Mouse (Mus musculus) NIH3T3 (cell line): Measurements from ENCODE around the gene Slc9a1.
A peak's percentile ranks its signal among the peaks of the same experiment; 100 is the strongest.

ENCODE experiments used
- DNase-seq: peaks from one replicate; pipeline ENCODE4 v3.0.0-alpha.2; 2012; ENCODE audit warnings: low read depth

Slc9a1 gene

DNA sequence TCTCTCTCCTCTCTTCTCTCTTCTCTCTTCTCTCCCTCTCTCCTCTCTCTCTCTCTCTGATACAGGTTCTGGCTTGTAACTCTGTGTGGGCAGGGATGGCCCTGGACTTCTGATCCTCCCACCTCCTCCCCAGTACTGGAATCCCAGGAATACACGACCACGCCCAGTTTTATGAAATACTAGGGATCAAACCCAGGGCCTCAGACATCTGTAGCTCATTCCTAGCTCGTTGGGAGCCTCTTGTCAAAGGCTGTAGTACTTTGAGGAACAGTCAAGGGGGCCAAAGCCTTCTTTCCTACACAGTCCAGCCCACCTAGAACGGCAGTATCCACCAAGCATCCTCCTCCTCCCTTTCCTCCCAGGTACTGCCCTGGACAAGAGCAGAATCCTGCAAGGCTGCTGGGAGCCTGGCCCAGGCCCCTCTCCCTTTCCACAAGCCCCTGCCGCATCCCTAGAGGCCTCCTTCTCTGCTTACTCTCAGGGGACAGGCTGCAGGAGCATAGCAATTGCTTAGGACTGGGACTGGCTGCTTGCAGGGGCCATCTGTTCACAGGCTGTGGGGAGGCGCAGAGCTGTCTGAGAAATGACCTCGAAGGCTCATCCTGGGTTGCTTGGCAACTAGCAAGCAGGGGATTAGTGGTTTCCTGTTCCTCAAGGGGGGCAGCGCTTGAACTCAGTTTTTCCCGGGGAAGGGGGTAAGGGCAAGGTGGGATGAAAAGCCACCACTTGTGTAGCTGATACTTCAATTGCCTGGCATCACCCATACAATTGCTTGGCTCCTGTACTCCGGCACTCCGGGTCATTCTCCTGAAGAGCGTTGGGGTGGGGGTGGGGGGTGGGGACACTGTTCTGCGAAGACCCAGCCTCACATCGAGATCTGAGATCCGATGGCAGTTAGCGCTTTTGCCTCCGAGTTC lies 70.2 kb downstream of the Slc9a1 start:
- peak; percentile 17 for DNase-seq

DNA sequence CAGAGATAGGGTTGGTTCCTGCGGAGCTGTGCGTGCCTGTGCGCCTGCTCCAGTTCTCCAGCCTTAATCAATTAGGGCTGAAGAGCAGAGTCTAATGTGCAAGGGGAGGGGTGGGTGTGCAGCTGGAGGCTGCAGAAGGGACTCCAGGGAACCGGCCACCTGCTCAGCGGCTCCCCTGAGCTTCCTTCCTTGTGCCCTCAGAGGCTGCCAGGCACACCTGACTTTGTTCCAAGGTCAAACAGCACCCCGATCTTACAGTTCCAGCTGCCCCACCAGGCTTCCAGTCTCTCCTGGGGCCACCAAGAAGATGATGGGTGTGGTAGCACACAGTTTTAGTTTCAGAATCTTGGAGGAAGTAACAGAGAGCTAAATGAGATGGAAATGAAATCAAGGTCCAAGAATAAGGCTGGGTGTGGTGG lies 70.9 kb downstream of the Slc9a1 start:
- DNase-seq: no peak

DNA sequence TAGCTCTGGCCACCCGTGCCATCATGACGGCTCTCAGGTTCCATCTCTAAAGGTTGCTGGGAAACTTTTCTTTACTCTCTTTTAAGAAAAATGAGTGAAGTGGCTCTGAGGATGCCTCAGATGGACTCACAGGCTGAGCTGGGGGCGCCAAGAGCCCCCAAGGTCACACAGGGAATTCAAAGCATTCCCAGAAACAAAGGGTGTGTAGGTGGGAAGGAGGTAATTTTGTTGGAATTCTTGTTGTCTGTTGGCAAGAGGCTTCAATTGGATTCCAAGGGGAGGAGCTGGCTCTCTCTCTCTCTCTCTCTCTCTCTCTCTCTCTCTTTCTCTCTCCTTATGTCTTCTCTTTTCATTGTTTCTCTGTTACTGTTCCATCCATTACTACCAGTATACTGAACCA lies 72.7 kb downstream of the Slc9a1 start:
- no peak for DNase-seq

DNA sequence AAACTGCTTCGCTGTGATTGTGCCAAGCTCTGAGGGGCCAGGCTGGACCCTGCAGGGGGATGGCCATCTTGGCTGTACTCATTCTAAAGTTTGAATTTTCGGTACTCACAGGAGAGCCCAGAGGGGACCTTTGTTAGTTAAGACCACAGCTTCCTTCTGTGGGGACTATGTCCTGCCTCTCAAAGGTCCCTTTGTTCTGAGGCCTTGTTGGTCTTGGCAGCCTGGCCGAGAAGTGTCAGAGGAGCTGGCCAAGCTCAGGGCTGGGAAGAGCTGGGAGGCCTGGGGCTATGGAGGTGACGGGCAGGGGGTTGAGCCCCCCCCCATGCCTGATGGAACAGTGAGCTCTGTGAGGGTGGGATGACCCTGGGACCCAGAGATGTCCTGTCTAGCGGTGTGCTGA lies 73.6 kb downstream of the Slc9a1 start:
- DNase-seq: no peak

DNA sequence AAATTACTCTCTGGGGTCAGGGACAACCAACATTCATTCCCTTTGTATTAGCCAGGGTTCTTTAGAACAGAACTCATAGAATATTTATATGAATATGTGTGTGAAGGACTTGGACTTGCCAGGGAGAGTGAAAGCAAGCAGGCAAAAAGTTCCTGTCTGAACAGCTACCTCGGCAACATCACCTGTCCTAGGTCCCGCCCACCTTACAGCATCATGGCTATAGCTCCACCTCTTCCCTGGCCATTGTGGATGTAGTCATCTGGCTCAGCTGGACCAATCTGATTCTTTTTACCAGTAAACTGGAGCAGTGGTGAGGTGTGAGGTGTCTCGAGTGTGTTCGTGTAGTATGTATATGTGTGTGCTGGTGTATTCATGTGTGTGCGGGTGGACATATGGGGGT lies 76.2 kb downstream of the Slc9a1 start:
- no peak for DNase-seq

DNA sequence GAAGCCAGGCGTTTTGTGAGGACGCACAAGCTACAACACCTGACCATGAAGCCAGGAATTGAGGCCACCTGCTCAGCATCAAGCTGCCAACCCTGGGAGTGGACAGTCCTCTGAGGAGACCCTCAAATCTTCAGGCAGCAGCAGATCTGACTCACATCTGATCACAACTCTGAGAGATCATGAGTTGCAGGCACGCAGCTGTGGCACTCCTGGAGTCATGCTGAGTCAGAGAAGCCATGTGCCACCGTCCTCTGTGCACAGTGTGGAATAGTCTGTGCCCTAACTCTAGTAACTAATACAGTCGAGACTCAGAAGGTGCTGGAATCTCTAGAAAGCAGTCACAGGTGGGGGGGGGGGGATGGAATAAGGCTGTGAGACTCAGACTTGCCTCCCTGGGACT lies 77.9 kb downstream of the Slc9a1 start:
- peak; percentile 56 for DNase-seq

DNA sequence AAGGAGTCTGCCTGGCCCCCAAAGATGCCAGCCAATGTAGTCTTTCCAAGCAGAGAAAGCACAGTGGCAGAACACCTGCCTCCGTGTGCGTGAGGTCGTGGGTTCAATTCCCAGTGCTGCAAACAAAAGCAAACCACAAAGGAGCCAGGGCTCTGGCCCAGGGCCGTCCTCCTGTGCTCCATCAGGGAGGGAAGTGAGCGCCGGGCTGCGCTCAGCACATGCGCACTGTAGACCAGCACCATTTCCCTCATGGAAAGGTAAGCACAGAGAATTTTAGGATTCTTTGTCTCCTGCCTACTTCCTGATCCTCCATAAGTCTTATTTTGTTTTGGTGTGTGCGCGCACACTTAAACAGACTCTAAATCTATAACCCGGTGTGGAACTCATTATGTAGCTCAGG lies 78.5 kb downstream of the Slc9a1 start:
- DNase-seq: no peak

DNA sequence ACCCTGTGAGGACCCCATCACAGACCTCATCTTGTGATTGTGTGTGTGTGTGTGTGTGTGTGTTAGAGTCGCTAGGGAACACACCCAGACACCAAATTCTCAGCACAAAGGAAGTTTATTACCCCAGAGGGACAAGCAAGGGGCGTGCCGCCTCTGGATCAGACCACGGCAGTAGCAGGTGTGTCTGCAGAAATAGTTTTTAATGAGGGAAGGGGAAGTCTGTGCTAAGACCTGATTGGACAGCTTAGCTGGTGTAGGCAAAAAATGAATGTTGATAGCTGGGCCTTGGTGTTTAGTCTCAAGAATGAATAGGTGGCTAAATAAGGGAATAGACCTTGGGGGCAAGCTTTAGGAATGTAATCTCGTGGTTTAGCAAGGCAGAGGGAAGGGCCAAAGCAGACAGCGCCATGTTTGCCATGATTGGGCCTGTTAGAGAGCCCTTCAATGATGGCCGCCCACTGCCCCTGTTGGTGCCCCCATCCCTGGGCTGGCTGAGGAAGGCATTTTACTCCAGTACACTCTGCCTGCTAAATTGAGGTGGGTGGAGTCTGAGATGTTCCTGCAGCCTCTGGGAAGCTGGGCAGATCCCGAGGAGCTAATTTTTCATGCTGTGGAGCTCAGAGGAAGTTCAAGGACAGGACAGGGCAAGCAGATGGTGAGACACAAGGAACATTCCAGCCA lies 79.3 kb downstream of the Slc9a1 start:
- no peak for DNase-seq

DNA sequence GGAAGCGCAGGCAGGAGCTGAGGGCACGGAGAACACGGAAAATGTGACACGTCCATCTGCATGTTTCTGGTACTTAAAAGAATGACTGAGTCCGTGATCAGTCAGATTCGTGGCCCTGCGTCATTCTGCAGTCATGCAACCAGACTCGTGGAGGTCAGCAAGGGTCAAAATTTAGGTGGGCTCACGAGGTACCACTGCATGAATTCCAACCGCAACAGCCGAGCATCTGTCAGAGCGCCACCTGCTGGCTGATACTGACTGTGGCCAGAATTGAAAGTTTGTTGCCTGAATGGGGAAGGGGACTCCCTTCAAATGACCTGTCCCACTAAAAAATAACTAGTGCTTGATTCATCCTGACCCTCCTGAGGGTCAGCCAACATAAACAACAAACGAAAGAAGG lies 80.2 kb downstream of the Slc9a1 start:
- peak; percentile 51 for DNase-seq

DNA sequence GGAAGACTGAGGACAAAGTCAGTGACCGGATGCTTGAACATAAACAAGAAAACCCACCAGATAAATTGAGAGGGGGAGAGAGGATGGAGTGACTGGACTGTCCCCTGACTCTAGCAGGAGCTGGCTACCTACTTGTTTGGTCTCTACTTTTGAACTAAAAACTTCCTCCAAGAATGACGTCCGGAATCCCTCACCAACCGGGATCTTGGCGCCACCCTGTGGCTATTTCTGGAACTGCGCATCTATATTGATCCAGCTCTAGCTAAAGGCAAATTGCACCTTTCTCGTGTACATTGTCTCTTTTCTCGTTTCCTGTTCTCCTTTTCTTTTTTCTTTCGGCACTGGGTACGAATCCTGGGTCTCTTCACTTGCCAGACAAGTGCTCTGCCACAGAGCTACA lies 82.0 kb downstream of the Slc9a1 start:
- peak; percentile 87 for DNase-seq

DNA sequence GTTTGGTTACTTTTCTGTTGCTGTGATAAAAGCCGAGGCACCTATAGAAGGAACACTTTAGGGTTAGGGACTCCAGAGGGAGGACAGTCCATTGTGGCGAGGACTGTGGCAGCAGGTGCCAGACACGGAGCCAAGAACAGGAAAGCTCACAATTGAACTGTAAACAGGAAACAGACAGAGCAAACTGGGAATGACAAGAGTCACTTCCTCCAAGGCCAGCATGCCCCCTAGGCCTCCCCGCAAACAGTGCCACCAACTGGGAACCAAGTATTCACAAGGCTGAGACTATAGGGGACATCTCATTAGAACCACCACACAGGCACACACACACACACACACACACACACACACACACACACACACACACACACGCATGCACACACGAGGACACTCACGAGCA lies 82.9 kb downstream of the Slc9a1 start:
- no peak for DNase-seq

DNA sequence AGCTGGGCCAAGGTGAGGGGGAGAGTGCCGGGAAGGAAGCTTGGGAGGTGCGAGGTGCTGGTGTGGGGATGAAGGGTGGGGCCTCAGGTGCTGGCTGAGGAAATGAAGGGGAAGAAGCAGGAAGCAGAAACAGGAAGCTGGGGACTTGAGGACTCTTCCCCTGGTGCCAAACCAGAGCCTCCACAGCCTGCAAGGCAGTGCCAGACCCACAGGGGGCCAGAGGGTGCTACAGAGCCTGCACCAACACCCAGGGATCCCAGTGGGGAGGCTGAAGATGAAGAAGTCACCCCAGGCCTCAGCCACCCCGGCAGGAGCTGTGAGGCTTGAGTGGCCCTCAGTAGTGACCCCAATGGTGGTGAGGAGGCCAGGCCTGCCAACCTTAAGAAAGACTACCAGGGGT lies 88.5 kb downstream of the Slc9a1 start:
- no peak for DNase-seq

DNA sequence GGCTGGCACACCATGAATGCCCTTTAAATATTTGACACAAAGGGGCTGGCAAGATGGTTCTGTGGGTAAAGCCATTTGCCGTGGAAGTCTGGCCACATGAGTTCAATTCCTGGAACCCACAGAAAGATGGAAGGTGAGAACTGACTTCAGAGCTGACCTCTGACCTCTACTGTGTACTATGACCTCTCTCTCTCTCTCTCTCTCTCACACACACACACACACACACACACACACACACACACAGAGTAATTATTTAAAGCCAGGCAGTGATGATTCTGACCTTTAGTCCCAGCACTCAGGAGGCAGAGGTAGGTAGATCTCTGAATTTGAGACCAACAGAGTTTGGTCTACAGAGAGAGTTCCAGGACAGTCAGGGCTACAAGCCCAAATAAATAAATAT lies 90.5 kb downstream of the Slc9a1 start:
- DNase-seq: no peak

DNA sequence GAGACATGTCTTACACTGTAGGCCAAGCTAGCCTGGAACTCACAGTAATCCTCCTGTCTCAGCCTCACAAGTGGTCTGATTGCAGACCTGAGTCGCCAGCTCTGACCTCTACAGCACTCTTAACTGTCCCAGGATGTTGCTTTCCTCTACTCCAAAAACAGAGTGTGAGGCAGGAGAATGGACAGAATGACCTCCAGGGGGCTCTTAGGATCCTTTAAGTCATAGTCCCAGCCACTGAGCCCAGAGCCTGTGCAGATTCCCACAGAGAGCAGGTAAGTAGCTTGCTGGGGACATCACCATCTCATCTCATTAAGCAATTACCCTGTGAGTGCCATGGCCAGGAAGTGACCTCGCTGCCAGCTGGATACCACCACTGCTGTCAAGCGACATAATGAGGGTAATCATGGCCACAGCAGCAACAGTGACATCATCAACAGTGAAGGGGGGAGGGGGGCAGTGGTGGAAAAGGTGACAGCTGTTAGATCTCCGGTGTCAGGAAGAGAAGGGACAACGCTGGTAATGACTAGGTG lies 91.4 kb downstream of the Slc9a1 start:
- DNase-seq: no peak

DNA sequence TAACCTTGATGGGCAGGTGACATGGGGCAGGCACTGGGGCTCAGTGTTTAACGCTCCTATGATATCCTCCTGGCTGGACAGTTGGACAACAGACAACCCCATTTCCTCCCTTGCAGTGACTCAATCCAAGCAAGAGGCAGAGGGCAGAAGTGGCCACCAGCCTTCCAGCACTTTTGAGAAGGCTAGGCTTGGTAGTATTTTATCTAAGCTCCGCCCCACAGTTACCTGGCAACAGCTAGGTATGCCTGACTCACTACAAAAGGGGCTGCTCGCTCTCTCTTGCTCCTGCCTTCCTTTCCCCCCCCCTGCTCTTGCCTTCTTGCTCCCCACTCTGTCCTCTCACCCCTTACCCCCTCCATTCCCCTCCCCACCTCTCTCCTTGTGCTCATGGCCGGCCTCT lies 91.9 kb downstream of the Slc9a1 start:
- no peak for DNase-seq

DNA sequence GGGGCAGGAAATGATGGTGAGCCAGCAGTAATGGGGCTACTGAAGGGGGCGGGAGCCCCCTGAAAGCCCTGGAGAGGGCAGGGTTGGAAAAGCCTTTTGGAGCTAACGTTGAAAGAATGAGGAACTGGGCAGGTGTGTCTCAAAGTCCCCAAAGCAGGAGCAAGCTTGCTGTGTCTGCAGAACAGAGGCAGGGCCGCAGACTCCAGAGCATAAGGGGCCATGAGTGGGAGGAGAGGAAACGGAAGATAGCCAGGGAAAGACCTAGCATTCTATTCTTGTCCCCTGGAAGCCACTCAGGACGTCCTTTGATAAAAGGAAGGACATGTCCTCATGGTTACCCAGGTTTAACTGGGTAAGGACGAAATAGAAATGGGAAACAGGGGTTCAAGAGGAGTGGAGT lies 93.7 kb downstream of the Slc9a1 start:
- no peak for DNase-seq

DNA sequence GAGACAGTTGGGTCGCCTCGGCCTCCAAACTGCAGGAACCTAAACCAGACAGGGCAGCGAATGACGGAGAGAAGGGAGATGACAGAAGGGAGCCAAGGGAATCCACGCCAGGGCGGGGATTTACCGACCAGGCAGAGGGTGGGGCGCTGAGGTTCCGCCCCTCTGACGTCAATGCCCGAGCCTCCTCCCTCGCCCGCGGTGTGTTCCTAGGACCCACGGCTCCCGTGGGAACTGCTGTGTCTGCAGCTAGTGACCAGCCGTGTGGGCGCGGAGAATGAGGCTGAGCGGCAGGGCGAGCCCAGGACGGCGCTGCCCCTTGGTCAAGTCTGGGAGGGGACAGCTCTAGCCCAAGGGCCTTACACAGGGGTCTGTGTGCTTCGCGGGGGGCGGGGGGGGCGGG lies 98.6 kb downstream of the Slc9a1 start:
- DNase-seq: peak; percentile 74

DNA sequence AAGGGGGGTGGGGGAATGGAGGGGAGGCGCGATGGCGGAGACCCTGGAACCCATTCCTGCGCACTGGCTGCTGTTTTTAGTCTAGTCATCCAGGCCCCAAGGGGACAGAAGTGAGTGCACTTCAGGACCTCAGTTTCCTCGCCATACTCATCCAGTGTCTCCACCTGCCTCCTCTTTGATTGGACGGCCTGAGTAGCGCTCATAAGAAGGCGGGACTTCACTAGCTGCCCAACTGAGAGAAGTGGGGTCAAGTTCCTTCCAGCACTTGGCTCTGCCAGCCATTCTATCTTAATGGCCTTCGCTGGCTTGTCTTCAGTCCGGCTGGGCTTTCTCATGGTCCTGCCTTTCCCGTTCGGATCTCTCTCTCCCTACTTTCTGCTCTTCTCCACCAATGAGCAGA lies 99.6 kb downstream of the Slc9a1 start:
- no peak for DNase-seq

DNA sequence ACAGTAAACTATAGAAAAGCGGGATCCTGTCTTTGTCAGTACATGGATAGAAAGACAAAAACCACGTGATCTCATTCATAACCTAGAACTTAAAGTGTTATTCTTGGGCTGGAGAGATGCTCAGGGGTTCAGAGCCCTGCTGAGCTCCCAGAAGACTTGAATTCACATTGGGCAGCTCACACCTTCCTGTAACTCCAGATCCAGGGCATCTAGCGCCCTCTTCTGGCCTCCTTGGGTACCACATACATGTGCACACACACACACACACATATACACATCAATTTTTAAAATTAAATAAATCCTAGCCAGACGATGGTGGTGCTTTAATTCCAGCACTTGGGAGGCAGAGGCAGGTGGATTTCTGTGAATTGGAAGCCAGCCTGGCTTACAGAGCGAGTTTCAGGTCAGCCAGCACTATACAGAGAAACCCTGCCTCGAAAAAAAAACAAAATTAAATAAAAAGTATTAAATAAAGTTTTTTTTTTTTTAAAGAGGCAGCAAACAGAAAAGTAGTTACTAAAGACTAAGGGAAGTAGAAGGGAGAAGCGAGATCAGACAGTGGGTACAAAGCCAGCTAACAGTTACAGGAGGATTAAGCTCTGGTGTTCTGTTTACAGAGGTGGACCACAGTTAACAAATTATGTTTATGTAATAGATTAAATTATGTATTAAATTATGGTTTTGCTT lies 101.8 kb downstream of the Slc9a1 start:
- DNase-seq: no peak
